Mouse (Mus musculus): ENCODE results near the gene Gucd1. TPM values are rescaled to one million over a fixed set of nuclear protein-coding genes. Genes with fewer than 3 reads are reported as not detected.

The Gucd1 gene
- total and polyA plus RNA-seq, 3 experiments: 16.8 to 19.0 (median 18.0) TPM

- in situ Hi-C loops (cut with MboI; ENCODE audit: low pct_ligation_motif_present, low pct_unique_long_range_greater_than_20kb, low sequenced_read_pairs) (no loop called here), dilution Hi-C loops (cut with MboI; ENCODE audit: extremely low pct_ligation_motif_present, extremely low pct_unique_long_range_greater_than_20kb, low sequenced_read_pairs) (no loop called here)
- Histone ChIP-seq H3K4me2 (ENCODE audit: insufficient read depth, low read depth, poor library complexity, severe bottlenecking) (no peak overlapping the region), H3K36me3 (replicated peaks in 1 of 2; ENCODE audit: control insufficient read depth in 1 of 2, insufficient read depth in 1 of 2, low read length in 1 of 2) (no peaks in the 10 kb centered on the region), H3K9ac (ENCODE audit: insufficient read depth, low read depth) (no peak overlapping the region), H3K27me3 (replicated peaks) (peaks cover 16% of the 10 kb centered on the region), H3K79me2 (replicated peaks; ENCODE audit: control insufficient read depth, extremely low read depth, insufficient read depth, poor library complexity, severe bottlenecking) (no peaks in the 10 kb centered on the region), H3K4me3 (replicated peaks in 1 of 3; ENCODE audit: low read depth in 2 of 3, low read length in 2 of 3, poor library complexity in 1 of 3) (no peak overlapping the region), H3K27ac (ENCODE audit: insufficient read depth, low read depth) (no peak overlapping the region), H3K9me3 (replicated peaks; ENCODE audit: low read length) (no peaks in the 10 kb centered on the region), H3K4me1 (ENCODE audit: control insufficient read depth in 1 of 2, insufficient read depth in 2 of 2) (peaks cover 2 to 19% of the 10 kb centered on the region in 2 experiments)
- DNase-seq (ENCODE audit: extremely low read depth): no peak
- no peak for TF ChIP-seq POLR2A (IDR thresholded peaks at IDR 0.05; ENCODE audit: low read depth, low read length)
- no peak for TF ChIP-seq ZKSCAN1 (IDR thresholded peaks at IDR 0.05; ENCODE audit: borderline replicate concordance, low read depth, low read length)
- no peak for TF ChIP-seq NRF1 (IDR thresholded peaks at IDR 0.05; ENCODE audit: low read depth, low read length)
- no peak for TF ChIP-seq MEF2A (IDR thresholded peaks at IDR 0.05; ENCODE audit: borderline replicate concordance, low read depth, low read length)
- no peak for TF ChIP-seq GABPA (IDR thresholded peaks at IDR 0.05; ENCODE audit: insufficient replicate concordance, low read depth, low read length)
- TF ChIP-seq ETS1 (conservative IDR thresholded peaks at IDR 0.05; ENCODE audit: low read depth, low read length): no peak
- TF ChIP-seq HCFC1 (IDR thresholded peaks at IDR 0.05; ENCODE audit: low read depth, low read length): no peak
- TF ChIP-seq MAZ (IDR thresholded peaks at IDR 0.05; ENCODE audit: low read depth, low read length): no peak
- no peak for TF ChIP-seq MAX (IDR thresholded peaks at IDR 0.05; ENCODE audit: low read length)
Measured at GRCm38 (mm10) chr10:75564687-75565265, 47.0 kb upstream of the Gucd1 start.

GRCm38 (mm10) chr10:75562596-75562995 is 44.8 kb upstream of the Gucd1 start:
- Histone ChIP-seq H3K4me1 (ENCODE audit: control insufficient read depth in 1 of 2, insufficient read depth in 2 of 2) (peaks cover 13 to 32% of the 10 kb centered on the region in 2 experiments), H3K79me2 (replicated peaks; ENCODE audit: control insufficient read depth, extremely low read depth, insufficient read depth, poor library complexity, severe bottlenecking) (no peaks in the 10 kb centered on the region), H3K27me3 (replicated peaks) (peaks cover 20% of the 10 kb centered on the region), H3K27ac (ENCODE audit: insufficient read depth, low read depth) (no peak overlapping the region), H3K4me3 (replicated peaks in 1 of 3; ENCODE audit: low read depth in 2 of 3, low read length in 2 of 3, poor library complexity in 1 of 3) (no peak overlapping the region), H3K9me3 (replicated peaks; ENCODE audit: low read length) (no peaks in the 10 kb centered on the region), H3K36me3 (replicated peaks in 1 of 2; ENCODE audit: control insufficient read depth in 1 of 2, insufficient read depth in 1 of 2, low read length in 1 of 2) (no peaks in the 10 kb centered on the region), H3K4me2 (ENCODE audit: insufficient read depth, low read depth, poor library complexity, severe bottlenecking) (no peak overlapping the region), H3K9ac (ENCODE audit: insufficient read depth, low read depth) (no peak overlapping the region)
- TF ChIP-seq KAT2A (IDR thresholded peaks at IDR 0.05; ENCODE audit: insufficient replicate concordance, low read length): no peak
- no peak for TF ChIP-seq CTCF (conservative IDR thresholded peaks at IDR 0.05 in 1 of 2, IDR thresholded peaks at IDR 0.05 in 1 of 2; ENCODE audit: low read depth in 2 of 2, low read length in 2 of 2)
- no peak for TF ChIP-seq MYC (IDR thresholded peaks at IDR 0.05; ENCODE audit: low read depth, low read length)
- TF ChIP-seq TCF12 (IDR thresholded peaks at IDR 0.05; ENCODE audit: low read depth, low read length): no peak
- TF ChIP-seq NRF1 (IDR thresholded peaks at IDR 0.05; ENCODE audit: low read depth, low read length): no peak
- TF ChIP-seq MAX (IDR thresholded peaks at IDR 0.05; ENCODE audit: low read length): no peak
- TF ChIP-seq MEF2A (IDR thresholded peaks at IDR 0.05; ENCODE audit: borderline replicate concordance, low read depth, low read length): no peak
- no peak for TF ChIP-seq SIN3A (IDR thresholded peaks at IDR 0.05; ENCODE audit: low read length)
- no peak for TF ChIP-seq CHD2 (IDR thresholded peaks at IDR 0.05; ENCODE audit: low read length)
- TF ChIP-seq CHD1 (IDR thresholded peaks at IDR 0.05; ENCODE audit: low read depth, low read length): no peak
- TF ChIP-seq ZNF384 (IDR thresholded peaks at IDR 0.05; ENCODE audit: low read depth, low read length): no peak
- no peak for DNase-seq (ENCODE audit: extremely low read depth)
- in situ Hi-C loops (cut with MboI; ENCODE audit: low pct_ligation_motif_present, low pct_unique_long_range_greater_than_20kb, low sequenced_read_pairs): no loop called here
- dilution Hi-C loops (cut with MboI; ENCODE audit: extremely low pct_ligation_motif_present, extremely low pct_unique_long_range_greater_than_20kb, low sequenced_read_pairs): no loop called here

All from CH12.LX (cell line).